Mouse (Mus musculus) C2C12 (cell line): ENCODE measurements at regions not wholly inside any gene's neighbourhood (a gene's known extent, or its start where the extent isn't known, plus 50 kb on each side); places are given as distances from the start of the nearest gene placed in this dataset.

ENCODE experiments used
- H3K27me3 ChIP-seq: one replicate; pipeline ENCODE4 v1.6.1; 2011; ENCODE audit not compliant: control insufficient read depth, insufficient read depth, insufficient read length
- H3K36me3 ChIP-seq: one replicate; pipeline ENCODE4 v1.6.1; 2011; ENCODE audit not compliant: control insufficient read depth, insufficient read depth
- H3K4me3 ChIP-seq: one replicate; pipeline ENCODE4 v1.5.1; 2011; ENCODE audit warnings: mild to moderate bottlenecking, control low read depth; ENCODE audit not compliant: poor library complexity, insufficient read depth, severe bottlenecking
- H3K79me2 ChIP-seq: one replicate; pipeline ENCODE4 v1.6.1; 2011; ENCODE audit not compliant: control insufficient read depth, insufficient read depth
- H3K79me3 ChIP-seq: one replicate; pipeline ENCODE4 v1.6.1; 2011; ENCODE audit warnings: low read depth, control low read depth
- H3ac ChIP-seq: one replicate; pipeline ENCODE3; 2011; ENCODE audit warnings: low read depth; ENCODE audit not compliant: control insufficient read depth, insufficient read length
- CEBPB ChIP-seq: IDR thresholded peaks from one replicate; pipeline ENCODE4 v1.6.1; 2011; ENCODE audit warnings: low read depth, mild to moderate bottlenecking, control low read depth, moderate library complexity
- CTCF ChIP-seq: IDR thresholded peaks from one replicate; pipeline ENCODE4 v1.5.1; 2011; ENCODE audit not compliant: control insufficient read depth, insufficient read depth, insufficient read length
- FOSL1 ChIP-seq: IDR thresholded peaks from one replicate; pipeline ENCODE4 v1.8.0; 2011; ENCODE audit warnings: mild to moderate bottlenecking, low read length; ENCODE audit not compliant: poor library complexity, insufficient read depth, severe bottlenecking
- MAX ChIP-seq: IDR thresholded peaks from one replicate; pipeline ENCODE4 v1.6.1; 2011; ENCODE audit warnings: mild to moderate bottlenecking, control low read depth
- MYOD1 ChIP-seq: IDR thresholded peaks from one replicate; pipeline ENCODE4 v1.6.1; 2011; ENCODE audit warnings: low read depth; ENCODE audit not compliant: control insufficient read depth, insufficient read length
- MYOG ChIP-seq: IDR thresholded peaks from one replicate; pipeline ENCODE4 v1.6.1; 2011; ENCODE audit not compliant: control insufficient read depth, insufficient read length; ENCODE audit errors: extremely low read depth
- USF1 ChIP-seq: IDR thresholded peaks from one replicate; pipeline ENCODE4 v1.6.1; 2011; ENCODE audit warnings: low read depth, mild to moderate bottlenecking, control low read depth, moderate library complexity

DNA sequence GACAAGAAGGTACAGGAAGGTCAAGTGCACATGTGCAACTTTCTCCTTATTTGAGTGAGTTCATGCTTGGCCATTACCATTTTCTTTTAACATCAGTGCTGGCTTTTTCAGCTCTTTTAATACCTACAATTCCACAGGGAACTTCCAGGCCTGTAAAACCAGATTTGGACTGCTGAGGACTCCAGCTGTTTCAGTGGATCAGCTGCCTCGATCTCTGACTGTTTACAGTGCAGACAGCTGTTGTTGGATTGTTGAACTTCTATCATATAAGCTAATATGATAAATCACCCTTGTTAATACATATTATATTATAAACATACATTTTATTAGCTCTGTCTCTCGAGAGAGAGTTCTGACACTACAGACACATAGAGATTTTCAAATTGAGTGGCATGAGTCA, 126.1 kb upstream of the Adamts5 start:
- H3ac ChIP-seq = no peak overlapping the region

DNA sequence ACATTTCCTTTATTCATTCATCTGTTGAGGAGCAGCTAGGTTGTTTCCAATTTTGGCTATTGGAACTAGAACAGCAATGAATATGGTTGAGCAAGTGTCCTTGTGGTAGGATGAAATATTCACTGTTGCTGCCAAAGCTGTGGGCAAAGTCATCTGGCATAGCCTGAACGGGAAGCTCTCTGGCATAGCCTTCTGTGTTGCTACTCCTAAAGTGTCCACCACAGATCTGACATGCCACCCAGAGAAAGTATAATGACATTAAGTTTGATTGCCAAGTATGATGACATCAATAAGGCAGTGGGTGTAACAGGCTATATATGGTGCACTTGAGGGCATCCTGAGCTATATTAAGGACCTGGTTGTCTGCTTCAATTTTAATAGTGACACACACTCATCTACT, 113.7 kb upstream of the Adamts5 start:
- H3K79me2 ChIP-seq = no peaks in the 10 kb centered on the region
- H3K4me3 ChIP-seq = no peak overlapping the region
- no peaks in the 10 kb centered on the region for H3K36me3 ChIP-seq
- no peaks in the 10 kb centered on the region for H3K27me3 ChIP-seq
- H3K79me3 ChIP-seq = no peaks in the 10 kb centered on the region
- no peak overlapping the region for H3ac ChIP-seq
- TF ChIP-seq CTCF (no peak), MYOG (no peak), USF1 (no peak), CEBPB (no peak), MYOD1 (no peak), FOSL1 (no peak), MAX (no peak)

More for the DNA sequence above, 126.1 kb upstream of the Adamts5 start:
- no peaks in the 10 kb centered on the region for H3K27me3 ChIP-seq
- H3K79me3 ChIP-seq = no peaks in the 10 kb centered on the region
- H3K79me2 ChIP-seq = no peaks in the 10 kb centered on the region
- H3K36me3 ChIP-seq = no peaks in the 10 kb centered on the region
- no peak for TF ChIP-seq FOSL1
- no peak for TF ChIP-seq CTCF
- no peak for TF ChIP-seq USF1
- no peak for TF ChIP-seq MAX
- no peak for TF ChIP-seq CEBPB
- TF ChIP-seq MYOG = no peak
- no peak for TF ChIP-seq MYOD1
- no peak overlapping the region for H3K4me3 ChIP-seq

DNA sequence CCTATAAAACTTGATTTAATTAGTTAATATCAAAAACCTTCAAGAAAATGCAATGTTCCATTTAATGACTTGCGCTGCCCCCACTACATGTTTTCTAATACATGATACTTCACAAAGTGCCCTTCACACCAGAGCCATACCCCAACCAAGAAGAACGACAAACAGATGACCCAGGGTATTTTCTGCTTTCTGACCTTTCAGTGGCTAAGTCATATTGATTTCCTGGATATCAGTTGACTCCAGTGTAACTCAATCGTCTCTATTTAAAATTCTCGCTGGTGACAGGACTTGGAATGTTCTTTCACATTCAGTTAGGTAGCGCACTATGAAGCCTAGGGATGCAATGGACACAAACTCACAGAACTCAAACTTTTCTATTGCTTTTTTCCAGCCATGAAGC, 109.4 kb upstream of the Adamts5 start:
- no peak overlapping the region for H3ac ChIP-seq
- H3K36me3 ChIP-seq = no peaks in the 10 kb centered on the region
- no peak overlapping the region for H3K4me3 ChIP-seq
- H3K79me2 ChIP-seq = no peaks in the 10 kb centered on the region
- TF ChIP-seq USF1 (no peak), FOSL1 (no peak), MYOD1 (no peak), CEBPB (no peak), MAX (no peak), MYOG (no peak), CTCF (no peak)
- H3K79me3 ChIP-seq = no peaks in the 10 kb centered on the region
- no peaks in the 10 kb centered on the region for H3K27me3 ChIP-seq

DNA sequence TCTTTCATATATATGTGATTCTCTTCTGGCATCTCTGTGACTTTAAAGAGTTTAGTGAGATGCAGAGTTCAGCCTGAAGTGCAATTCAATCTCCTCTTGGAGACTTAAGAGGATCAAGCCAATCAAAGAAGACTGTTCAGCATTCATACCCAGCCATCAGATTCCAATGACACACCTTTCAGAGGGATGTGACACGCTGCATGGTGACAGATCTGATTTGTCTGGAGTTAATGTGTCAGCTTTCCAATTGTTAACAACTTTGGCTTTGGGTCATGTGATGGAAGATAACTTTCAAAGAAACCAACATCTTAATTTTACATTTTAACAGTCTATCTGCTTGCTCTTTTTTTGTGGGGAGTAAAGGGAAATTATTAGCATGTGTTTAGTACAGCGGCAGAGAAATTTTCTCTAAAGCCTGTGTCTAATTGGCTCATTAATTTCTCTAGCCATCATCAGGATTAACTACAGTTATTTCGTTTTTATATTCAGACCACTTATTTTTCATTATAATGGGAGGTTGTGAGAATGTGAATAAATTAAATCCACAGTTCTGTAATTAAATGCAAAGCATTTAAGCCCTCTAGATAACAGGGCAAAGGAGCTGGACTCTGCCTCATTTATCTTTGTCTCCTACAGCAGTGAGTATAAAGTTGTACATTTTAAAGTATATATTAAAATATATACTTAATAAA, 108.2 kb upstream of the Adamts5 start:
- H3K79me2 ChIP-seq = no peaks in the 10 kb centered on the region
- H3K79me3 ChIP-seq = no peaks in the 10 kb centered on the region
- no peak overlapping the region for H3ac ChIP-seq
- no peaks in the 10 kb centered on the region for H3K36me3 ChIP-seq
- H3K27me3 ChIP-seq = no peaks in the 10 kb centered on the region
- H3K4me3 ChIP-seq = no peak overlapping the region
- TF ChIP-seq FOSL1 (no peak), CTCF (no peak), MYOD1 (no peak), MAX (no peak), USF1 (no peak)

DNA sequence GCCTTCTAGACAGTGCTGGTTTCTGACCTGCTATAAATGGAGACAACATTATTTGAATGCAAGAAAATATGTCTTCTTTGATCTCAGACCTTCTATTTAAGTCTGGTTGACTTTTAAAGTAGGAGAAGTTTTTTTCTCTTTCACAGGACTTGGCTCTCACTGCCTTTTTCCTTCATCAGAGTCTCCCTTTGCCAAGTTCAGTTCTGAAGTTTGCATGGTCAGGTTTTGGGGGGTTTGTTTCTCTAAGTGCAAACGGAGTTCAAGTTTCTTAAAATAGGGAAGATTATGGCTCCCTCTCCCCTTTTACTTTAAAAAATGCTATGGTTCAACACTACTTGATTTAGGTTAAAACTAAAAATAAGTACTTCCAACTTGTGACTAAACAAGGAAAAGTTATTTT, 106.2 kb upstream of the Adamts5 start:
- Histone ChIP-seq H3K36me3 (no peaks in the 10 kb centered on the region), H3ac (no peak overlapping the region), H3K4me3 (no peak overlapping the region), H3K79me2 (no peaks in the 10 kb centered on the region), H3K27me3 (no peaks in the 10 kb centered on the region), H3K79me3 (no peaks in the 10 kb centered on the region)
- TF ChIP-seq MAX (no peak), FOSL1 (no peak), CEBPB (no peak), MYOG (no peak), USF1 (no peak), MYOD1 (no peak), CTCF (no peak)

DNA sequence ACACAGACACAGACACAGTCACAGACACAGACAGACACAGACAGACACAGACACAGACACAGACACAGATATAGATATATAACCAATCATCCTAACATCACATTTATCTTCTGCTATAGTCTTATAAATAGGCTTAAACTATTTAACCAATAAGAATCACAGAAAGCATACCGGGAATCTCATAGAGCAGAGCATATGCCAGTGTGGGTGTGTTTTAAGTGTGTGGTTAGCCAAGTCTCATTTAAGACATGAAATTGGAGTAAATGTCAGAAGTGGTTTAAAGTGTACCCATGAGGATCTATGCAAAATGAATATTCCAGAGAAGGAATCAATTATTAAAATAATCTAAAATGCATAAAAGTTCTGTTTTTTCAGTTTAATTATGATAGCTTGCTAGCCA, 99.2 kb upstream of the Adamts5 start:
- Histone ChIP-seq H3ac (no peak overlapping the region), H3K79me2 (no peaks in the 10 kb centered on the region), H3K27me3 (no peaks in the 10 kb centered on the region), H3K79me3 (no peaks in the 10 kb centered on the region), H3K4me3 (no peak overlapping the region), H3K36me3 (no peaks in the 10 kb centered on the region)
- TF ChIP-seq MYOD1 (no peak), MYOG (no peak), CEBPB (no peak), MAX (no peak), FOSL1 (no peak), USF1 (no peak), CTCF (no peak)
